Mouse (Mus musculus) heart, embryonic 12.5 days (tissue): ENCODE measurements around the gene Dlgap4. TPM values are rescaled to one million over a fixed set of nuclear protein-coding genes. Genes with fewer than 3 reads are reported as not detected.

Source experiments
- ATAC-seq: fragments of 200-750 bp; cut with Nextera tagmentation; 2 replicates; pipeline ENCODE4 v1.8.0; 2017; ENCODE audit warnings: moderate TSS enrichment, moderate library complexity; ENCODE audit not compliant: insufficient number of reproducible peaks, low FRiP score
- H3K27ac ChIP-seq: fragments of 300-500 bp; sonication (generic); 2 replicates; pipeline ENCODE4 v1.5.1; 2016; ENCODE audit warnings: mild to moderate bottlenecking, moderate library complexity; ENCODE audit not compliant: poor library complexity, severe bottlenecking
- H3K27me3 ChIP-seq: fragments of 300-500 bp; sonication (generic); replicated peaks from 2 replicates; pipeline ENCODE4 v1.6.1; 2016; ENCODE audit warnings: mild to moderate bottlenecking, moderate library complexity
- H3K36me3 ChIP-seq: fragments of 300-500 bp; sonication (generic); 2 replicates; pipeline ENCODE4 v1.6.1; 2016; ENCODE audit warnings: mild to moderate bottlenecking, moderate library complexity
- H3K4me1 ChIP-seq: fragments of 300-500 bp; sonication (generic); replicated peaks from 2 replicates; pipeline ENCODE4 v1.6.1; 2016; ENCODE audit warnings: mild to moderate bottlenecking
- H3K4me2 ChIP-seq: fragments of 300-500 bp; sonication (generic); 2 replicates; pipeline ENCODE4 v1.6.1; 2016; ENCODE audit warnings: mild to moderate bottlenecking, moderate library complexity
- H3K4me3 ChIP-seq: fragments of 300-500 bp; sonication (generic); 2 replicates; pipeline ENCODE4 v1.5.1; 2016; ENCODE audit warnings: mild to moderate bottlenecking
- H3K9ac ChIP-seq: fragments of 300-500 bp; sonication (generic); 2 replicates; pipeline ENCODE4 v1.6.1; 2016; ENCODE audit warnings: mild to moderate bottlenecking, moderate library complexity
- H3K9me3 ChIP-seq: fragments of 300-500 bp; sonication (generic); replicated peaks from 2 replicates; pipeline ENCODE4 v1.6.1; 2016; ENCODE audit warnings: mild to moderate bottlenecking, moderate library complexity
- WGBS: fragments of 180-500 bp; shearing (Covaris S2); methylation state at CpG from one replicate; pipeline ENCODE4 v1.1.7; 2016; 5-methylcytosine and 5-hydroxymethylcytosine counted together
- polyA plus RNA-seq: library from polyadenylated mRNA; unstranded; fragments of >200 nt; fragmentation: Nextera tagmentation; extraction: Ambion mirVana; gene quantifications from 2 replicates; pipeline ENCODE4 v1.2.1, GENCODE M21; 2016

Dlgap4 gene
- polyA plus RNA-seq, 1 experiment from 2014 or later: 72.1 TPM

GRCm38 (mm10) chr2:156584797-156585471, 28.6 kb upstream of the Dlgap4 start:
- Histone ChIP-seq H3K9me3 (no peaks in the 10 kb centered on the region), H3K27ac (no peak overlapping the region), H3K4me3 (no peak overlapping the region), H3K4me1 (peaks cover 10% of the 10 kb centered on the region), H3K27me3 (peaks cover 27% of the 10 kb centered on the region), H3K4me2 (no peak overlapping the region), H3K36me3 (no peaks in the 10 kb centered on the region), H3K9ac (no peak overlapping the region)
- ATAC-seq: no peak
- 49% methylated on average over 14 of the region's 14 CpGs for WGBS

GRCm38 (mm10) chr2:156589481-156589880, 24.0 kb upstream of the Dlgap4 start:
- no peak overlapping the region for H3K27ac ChIP-seq
- H3K9ac ChIP-seq: no peak overlapping the region
- no peaks in the 10 kb centered on the region for H3K36me3 ChIP-seq
- no peak overlapping the region for H3K4me2 ChIP-seq
- H3K9me3 ChIP-seq: no peaks in the 10 kb centered on the region
- ATAC-seq: no peak
- 86% methylated on average over 9 of the region's 9 CpGs for WGBS
- no peak overlapping the region for H3K4me3 ChIP-seq
- no peaks in the 10 kb centered on the region; the same call in 1 of the 2 replicates for H3K4me1 ChIP-seq
- peaks cover 12% of the 10 kb centered on the region; the same call in 1 of the 2 replicates for H3K27me3 ChIP-seq

GRCm38 (mm10) chr2:156594987-156595490, 18.5 kb upstream of the Dlgap4 start:
- H3K4me1 ChIP-seq: no peaks in the 10 kb centered on the region
- 75% methylated on average over 15 of the region's 15 CpGs for WGBS
- H3K27ac ChIP-seq: no peak overlapping the region
- no peaks in the 10 kb centered on the region for H3K9me3 ChIP-seq
- H3K36me3 ChIP-seq: no peaks in the 10 kb centered on the region
- H3K4me2 ChIP-seq: no peak overlapping the region
- H3K4me3 ChIP-seq: no peak overlapping the region
- H3K9ac ChIP-seq: no peak overlapping the region
- no peak for ATAC-seq
- no peaks in the 10 kb centered on the region; the same call in 1 of the 2 replicates for H3K27me3 ChIP-seq

GRCm38 (mm10) chr2:156602581-156602980, 10.9 kb upstream of the Dlgap4 start:
- Histone ChIP-seq H3K9me3 (peaks cover 5% of the 10 kb centered on the region), H3K27me3 (peaks cover 34% of the 10 kb centered on the region), H3K4me1 (no peaks in the 10 kb centered on the region), H3K4me2 (no peak overlapping the region), H3K27ac (no peak overlapping the region), H3K9ac (no peak overlapping the region), H3K36me3 (no peaks in the 10 kb centered on the region), H3K4me3 (no peak overlapping the region)
- 73% methylated on average over 7 of the region's 7 CpGs for WGBS
- ATAC-seq: no peak

- no peaks in the 10 kb centered on the region for H3K4me1 ChIP-seq
- peaks cover 5% of the 10 kb centered on the region for H3K9me3 ChIP-seq
- ATAC-seq: no peak
- H3K27ac ChIP-seq: no peak overlapping the region
- peaks cover 44% of the 10 kb centered on the region for H3K27me3 ChIP-seq
- H3K36me3 ChIP-seq: no peaks in the 10 kb centered on the region
- no peak overlapping the region for H3K4me2 ChIP-seq
- no peak overlapping the region for H3K4me3 ChIP-seq
- no peak overlapping the region for H3K9ac ChIP-seq
- WGBS: 78% methylated on average over 9 of the region's 9 CpGs
Observed at GRCm38 (mm10) chr2:156603671-156604070, 9.8 kb upstream of the Dlgap4 start.

GRCm38 (mm10) chr2:156605144-156605543, 8.4 kb upstream of the Dlgap4 start:
- Histone ChIP-seq H3K9me3 (peaks cover 5% of the 10 kb centered on the region), H3K4me2 (no peak overlapping the region), H3K9ac (no peak overlapping the region), H3K4me3 (no peak overlapping the region), H3K36me3 (no peaks in the 10 kb centered on the region), H3K27ac (no peak overlapping the region), H3K4me1 (no peaks in the 10 kb centered on the region), H3K27me3 (peaks cover 57% of the 10 kb centered on the region)
- 44% methylated on average over 3 of the region's 3 CpGs for WGBS
- no peak for ATAC-seq

- Histone ChIP-seq H3K9me3 (peaks cover 5% of the 10 kb centered on the region), H3K36me3 (no peaks in the 10 kb centered on the region), H3K4me1 (no peaks in the 10 kb centered on the region), H3K4me3 (no peak overlapping the region), H3K4me2 (no peak overlapping the region), H3K27me3 (peaks cover 64% of the 10 kb centered on the region), H3K27ac (no peak overlapping the region), H3K9ac (no peak overlapping the region)
- no peak for ATAC-seq
- WGBS: 78% methylated on average over 5 of the region's 5 CpGs
Observed at GRCm38 (mm10) chr2:156605971-156606370, 7.5 kb upstream of the Dlgap4 start.

GRCm38 (mm10) chr2:156613081-156613540, 394 bp upstream of the Dlgap4 start:
- H3K36me3 ChIP-seq: no peaks in the 10 kb centered on the region
- peaks cover 21% of the 10 kb centered on the region for H3K4me1 ChIP-seq
- peak overlapping the region; percentile 71 for H3K4me3 ChIP-seq
- no peak overlapping the region for H3K27ac ChIP-seq
- H3K9me3 ChIP-seq: no peaks in the 10 kb centered on the region
- H3K27me3 ChIP-seq: peaks cover 96% of the 10 kb centered on the region
- peak overlapping the region; percentile 76 for H3K9ac ChIP-seq
- peak overlapping the region; percentile 100 for H3K4me2 ChIP-seq
- WGBS: under 1% methylated on average over 32 of the region's 41 CpGs
- ATAC-seq: no peak

DNA sequence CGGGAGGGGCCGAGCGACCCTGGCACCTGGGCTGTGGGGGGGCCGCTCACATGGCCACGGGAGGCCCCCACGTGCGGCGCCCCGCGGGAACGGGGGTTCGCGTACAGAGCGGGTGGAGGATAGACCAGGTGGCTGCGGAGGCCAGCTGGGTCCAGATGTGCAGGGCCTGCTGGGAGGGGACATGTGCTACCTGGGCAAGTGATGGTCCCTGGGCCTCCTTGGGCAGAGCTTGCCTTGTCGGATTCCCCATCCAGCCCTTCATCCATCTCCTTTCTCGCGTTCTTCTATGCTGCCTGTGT, 702 bp downstream of the Dlgap4 start:
- H3K27ac ChIP-seq: no peak overlapping the region
- H3K36me3 ChIP-seq: no peaks in the 10 kb centered on the region
- H3K9me3 ChIP-seq: no peaks in the 10 kb centered on the region
- H3K9ac ChIP-seq: peak overlapping the region; percentile 76
- H3K4me1 ChIP-seq: peaks cover 21% of the 10 kb centered on the region
- H3K4me2 ChIP-seq: peak overlapping the region; percentile 100
- no peak for ATAC-seq
- peak overlapping the region; percentile 71 for H3K4me3 ChIP-seq
- peaks cover 97% of the 10 kb centered on the region for H3K27me3 ChIP-seq
- WGBS: 1% methylated on average over 18 of the region's 18 CpGs

DNA sequence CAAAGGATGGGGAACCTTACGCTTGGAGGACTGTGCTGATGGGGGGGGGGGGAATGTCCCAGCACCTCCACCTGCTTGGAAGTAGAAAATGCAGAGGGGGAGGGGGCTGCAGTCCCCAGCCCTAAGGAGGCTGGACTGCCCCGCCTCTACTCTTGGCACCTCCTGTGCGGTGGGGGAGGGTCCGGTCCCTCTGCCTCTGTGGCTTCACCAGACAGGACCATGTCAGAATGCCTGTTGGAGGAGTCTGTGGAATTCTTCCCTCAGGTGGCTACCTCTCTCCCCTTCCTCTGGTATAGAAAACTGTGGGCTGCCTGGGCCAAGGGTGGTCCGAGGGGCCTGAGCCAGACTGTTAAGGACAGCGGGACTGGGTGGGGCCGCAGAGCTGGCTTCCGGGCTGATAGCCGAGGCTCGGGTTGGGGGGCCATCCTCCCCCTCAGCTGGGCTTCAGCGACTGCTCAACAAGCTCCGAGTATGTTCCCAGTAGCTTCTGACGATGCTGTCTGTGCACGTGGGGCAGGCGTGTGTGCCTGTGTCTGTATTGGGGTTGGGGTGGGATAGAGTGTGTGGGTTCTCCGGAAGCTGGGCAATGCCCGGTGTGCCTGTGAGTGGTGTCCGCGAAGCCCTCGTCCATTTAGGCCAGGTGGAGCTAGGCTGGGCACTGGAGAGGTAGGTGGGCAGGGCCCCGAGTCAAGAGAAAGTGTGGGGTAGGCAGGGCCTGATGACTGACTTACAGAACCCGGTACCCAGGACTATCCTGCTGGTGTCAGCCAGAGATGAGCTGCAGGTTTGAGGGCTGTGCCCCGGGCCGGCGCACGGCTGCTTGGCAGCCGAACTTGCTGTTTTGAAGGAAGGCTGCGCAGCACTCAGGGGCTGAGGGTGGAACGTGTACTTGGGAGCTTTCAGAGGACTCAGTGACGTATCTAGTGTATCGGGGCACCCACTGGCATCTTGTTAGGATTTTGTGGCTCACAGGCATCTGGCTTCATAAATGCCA, 1.5 kb downstream of the Dlgap4 start:
- ATAC-seq: no peak
- Histone ChIP-seq H3K27ac (no peak overlapping the region), H3K36me3 (no peaks in the 10 kb centered on the region), H3K4me2 (peak overlapping the region; percentile 100), H3K27me3 (peaks cover 98% of the 10 kb centered on the region), H3K9me3 (no peaks in the 10 kb centered on the region), H3K4me3 (peak overlapping the region; percentile 71), H3K9ac (no peak overlapping the region), H3K4me1 (peaks cover 21% of the 10 kb centered on the region)
- WGBS: 15% methylated on average over 31 of the region's 31 CpGs

- ATAC-seq: no peak
- 66% methylated on average over 7 of the region's 7 CpGs for WGBS
- Histone ChIP-seq H3K9ac (no peak overlapping the region), H3K27me3 (peaks cover 98% of the 10 kb centered on the region), H3K4me2 (no peak overlapping the region), H3K4me3 (no peak overlapping the region), H3K4me1 (peaks cover 21% of the 10 kb centered on the region), H3K27ac (no peak overlapping the region), H3K36me3 (no peaks in the 10 kb centered on the region), H3K9me3 (no peaks in the 10 kb centered on the region)
Observed at GRCm38 (mm10) chr2:156616513-156616912, 3.0 kb downstream of the Dlgap4 start.
